Mouse (Mus musculus): ENCODE data around the gene Neurl1a. TPM values are rescaled to one million over a fixed set of nuclear protein-coding genes. Genes with fewer than 3 reads are reported as not detected.

The Neurl1a gene
- polyA plus RNA-seq, 1 experiment from 2014 or later = 1.3 TPM

- no peak overlapping the region for H3K9ac ChIP-seq (ENCODE audit: low read length)
These were observed 69.2 kb downstream of the Neurl1a start for GRCm38 (mm10) chr19:47247791-47248190.

GRCm38 (mm10) chr19:47248296-47248695 lies 69.7 kb downstream of the Neurl1a start:
- Histone ChIP-seq H3K36me3 (ENCODE audit: control insufficient read depth, insufficient read depth, low read length) (no peaks in the 10 kb centered on the region), H3K27ac (replicated peaks in 1 of 2; ENCODE audit: control insufficient read depth in 1 of 2, insufficient read depth in 1 of 2, low read depth in 2 of 2, low read length in 2 of 2) (no peak overlapping the region), H3K4me1 (ENCODE audit: control insufficient read depth in 2 of 2, insufficient read depth in 2 of 2, low read length in 2 of 2) (peaks cover 0 to 5% of the 10 kb centered on the region in 2 experiments; a peak in 3 of 4 replicates), H3K9me3 (ENCODE audit: control insufficient read depth, low read length) (no peaks in the 10 kb centered on the region), H3K27me3 (ENCODE audit: control insufficient read depth, insufficient read depth, low read length) (peaks cover 26% of the 10 kb centered on the region), H3K9ac (ENCODE audit: low read length) (no peak overlapping the region), H3K4me3 (ENCODE audit: control insufficient read depth in 1 of 2, insufficient read depth in 1 of 2, low read depth in 1 of 2, low read length in 2 of 2) (no peak overlapping the region), H3K4me2 (ENCODE audit: low read length) (no peak overlapping the region)
- 68% methylated on average over 7 of the region's 7 CpGs for WGBS
- ATAC-seq (ENCODE audit: insufficient number of reproducible peaks, insufficient read depth, low FRiP score, low read depth) = no peak

More at GRCm38 (mm10) chr19:47247791-47248190, 69.2 kb downstream of the Neurl1a start:
- Histone ChIP-seq H3K4me3 (ENCODE audit: control insufficient read depth in 1 of 2, insufficient read depth in 1 of 2, low read depth in 1 of 2, low read length in 2 of 2) (no peak overlapping the region), H3K4me2 (ENCODE audit: low read length) (no peak overlapping the region), H3K27ac (replicated peaks in 1 of 2; ENCODE audit: control insufficient read depth in 1 of 2, insufficient read depth in 1 of 2, low read depth in 2 of 2, low read length in 2 of 2) (no peak overlapping the region), H3K36me3 (ENCODE audit: control insufficient read depth, insufficient read depth, low read length) (no peaks in the 10 kb centered on the region), H3K4me1 (ENCODE audit: control insufficient read depth in 2 of 2, insufficient read depth in 2 of 2, low read length in 2 of 2) (no peaks in the 10 kb centered on the region; a peak in 1 of 4 replicates), H3K9me3 (ENCODE audit: control insufficient read depth, low read length) (no peaks in the 10 kb centered on the region), H3K27me3 (ENCODE audit: control insufficient read depth, insufficient read depth, low read length) (peaks cover 21% of the 10 kb centered on the region)
- ATAC-seq (ENCODE audit: insufficient number of reproducible peaks, insufficient read depth, low FRiP score, low read depth) = no peak
- 52% methylated on average over 11 of the region's 11 CpGs for WGBS

DNA sequence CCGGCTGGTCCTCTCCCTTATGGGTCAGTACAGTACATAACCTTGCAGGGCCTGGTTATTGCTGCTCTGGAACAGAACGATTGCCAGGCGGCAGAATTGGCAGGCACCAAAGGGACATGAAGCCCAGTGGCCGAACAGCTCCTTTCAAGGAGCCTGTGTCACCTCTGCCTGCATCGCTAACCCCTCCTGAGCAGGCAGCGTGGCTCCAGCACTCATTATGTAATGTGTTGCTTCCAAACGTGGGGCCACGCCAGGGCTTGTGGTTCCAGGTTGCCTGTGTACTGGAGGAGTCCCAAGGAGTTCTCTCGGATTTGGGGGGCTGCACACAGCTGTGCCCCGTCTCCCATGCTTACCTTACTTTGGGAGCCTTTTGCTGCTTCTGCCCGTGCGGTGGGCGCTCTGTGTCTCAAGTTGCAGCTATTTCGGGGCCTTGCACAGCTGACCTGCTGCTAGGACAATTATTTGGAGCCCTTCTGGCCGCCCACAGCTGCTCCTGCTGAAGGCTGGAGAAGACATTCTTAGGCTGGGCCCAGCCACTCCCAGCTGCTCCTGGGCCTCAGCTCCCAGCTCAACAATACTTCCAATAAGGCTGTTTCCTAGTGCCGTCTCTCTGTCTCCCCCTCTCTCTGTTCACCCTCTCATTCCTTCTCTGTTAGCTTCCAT lies 70.4 kb downstream of the Neurl1a start:
- WGBS = 64% methylated on average over 16 of the region's 16 CpGs
- H3K4me1 ChIP-seq (ENCODE audit: control insufficient read depth in 2 of 2, insufficient read depth in 2 of 2, low read length in 2 of 2) = peaks cover 0 to 7% of the 10 kb centered on the region in 2 experiments; a peak in 3 of 4 replicates
- peaks cover 33% of the 10 kb centered on the region for H3K27me3 ChIP-seq (ENCODE audit: control insufficient read depth, insufficient read depth, low read length)
- no peaks in the 10 kb centered on the region for H3K36me3 ChIP-seq (ENCODE audit: control insufficient read depth, insufficient read depth, low read length)
- no peak for ATAC-seq (ENCODE audit: insufficient number of reproducible peaks, insufficient read depth, low FRiP score, low read depth)
- no peak overlapping the region for H3K27ac ChIP-seq (replicated peaks in 1 of 2; ENCODE audit: control insufficient read depth in 1 of 2, insufficient read depth in 1 of 2, low read depth in 2 of 2, low read length in 2 of 2)
- H3K9me3 ChIP-seq (ENCODE audit: control insufficient read depth, low read length) = peaks cover 3% of the 10 kb centered on the region; the same call in 1 of the 2 replicates
- no peak overlapping the region for H3K9ac ChIP-seq (ENCODE audit: low read length)
- no peak overlapping the region for H3K4me2 ChIP-seq (ENCODE audit: low read length)
- H3K4me3 ChIP-seq (ENCODE audit: control insufficient read depth in 1 of 2, insufficient read depth in 1 of 2, low read depth in 1 of 2, low read length in 2 of 2) = no peak overlapping the region

DNA sequence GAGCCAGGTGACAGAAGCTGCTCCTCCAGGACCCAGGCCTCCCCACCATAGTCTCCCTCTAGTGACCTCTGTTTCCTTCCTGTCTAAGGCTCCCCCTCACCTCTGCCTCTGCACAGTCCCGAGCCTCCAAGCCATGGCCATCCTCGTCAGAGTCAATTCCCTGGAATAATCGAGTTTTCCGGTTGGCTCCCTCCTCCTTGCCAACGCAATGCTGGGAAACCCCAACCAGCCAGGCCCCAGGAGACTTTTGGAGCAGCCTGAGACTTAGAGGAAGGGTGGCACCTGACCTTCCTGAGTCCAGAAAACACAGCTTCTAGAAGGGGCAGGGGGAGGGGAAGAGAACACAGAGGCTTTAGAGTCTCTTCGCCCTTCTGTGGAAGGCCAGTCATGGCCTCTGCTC lies 72.3 kb downstream of the Neurl1a start:
- no peaks in the 10 kb centered on the region for H3K36me3 ChIP-seq (ENCODE audit: control insufficient read depth, insufficient read depth, low read length)
- 75% methylated on average over 6 of the region's 6 CpGs for WGBS
- ATAC-seq (ENCODE audit: insufficient number of reproducible peaks, insufficient read depth, low FRiP score, low read depth) = no peak
- H3K9ac ChIP-seq (ENCODE audit: low read length) = no peak overlapping the region
- peaks cover 0 to 7% of the 10 kb centered on the region in 2 experiments; a peak in 3 of 4 replicates for H3K4me1 ChIP-seq (ENCODE audit: control insufficient read depth in 2 of 2, insufficient read depth in 2 of 2, low read length in 2 of 2)
- no peak overlapping the region for H3K27ac ChIP-seq (replicated peaks in 1 of 2; ENCODE audit: control insufficient read depth in 1 of 2, insufficient read depth in 1 of 2, low read depth in 2 of 2, low read length in 2 of 2)
- H3K9me3 ChIP-seq (ENCODE audit: control insufficient read depth, low read length) = peaks cover 4% of the 10 kb centered on the region; the same call in 1 of the 2 replicates
- no peak overlapping the region for H3K4me2 ChIP-seq (ENCODE audit: low read length)
- peaks cover 39% of the 10 kb centered on the region for H3K27me3 ChIP-seq (ENCODE audit: control insufficient read depth, insufficient read depth, low read length)
- H3K4me3 ChIP-seq (ENCODE audit: control insufficient read depth in 1 of 2, insufficient read depth in 1 of 2, low read depth in 1 of 2, low read length in 2 of 2) = no peak overlapping the region

DNA sequence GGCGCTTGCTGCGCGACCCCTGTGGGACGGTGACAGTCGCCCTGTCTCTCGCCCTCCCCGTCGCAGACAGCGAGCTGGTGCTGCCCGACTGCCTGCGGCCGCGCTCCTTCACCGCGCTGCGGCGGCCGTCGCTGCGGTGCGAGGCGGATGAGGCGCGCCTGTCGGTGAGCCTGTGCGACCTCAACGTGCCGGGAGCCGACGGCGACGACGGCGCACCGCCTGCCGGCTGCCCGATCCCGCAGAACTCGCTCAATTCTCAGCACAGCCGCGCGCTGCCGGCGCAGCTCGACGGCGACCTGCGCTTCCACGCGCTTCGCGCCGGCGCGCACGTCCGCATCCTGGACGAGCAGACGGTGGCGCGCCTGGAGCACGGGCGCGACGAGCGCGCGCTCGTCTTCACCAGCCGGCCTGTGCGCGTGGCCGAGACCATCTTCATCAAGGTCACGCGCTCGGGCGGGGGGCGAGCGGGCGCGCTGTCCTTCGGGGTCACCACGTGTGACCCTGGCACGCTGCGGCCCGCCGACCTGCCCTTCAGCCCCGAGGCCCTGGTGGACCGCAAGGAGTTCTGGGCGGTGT lies 74.5 kb downstream of the Neurl1a start:
- peaks cover 0 to 7% of the 10 kb centered on the region in 2 experiments; a peak in 3 of 4 replicates for H3K4me1 ChIP-seq (ENCODE audit: control insufficient read depth in 2 of 2, insufficient read depth in 2 of 2, low read length in 2 of 2)
- 4% methylated on average over 85 of the region's 90 CpGs for WGBS
- peak overlapping the region; percentile 62 for H3K9ac ChIP-seq (ENCODE audit: low read length)
- no peaks in the 10 kb centered on the region for H3K36me3 ChIP-seq (ENCODE audit: control insufficient read depth, insufficient read depth, low read length)
- H3K4me3 ChIP-seq (ENCODE audit: control insufficient read depth in 1 of 2, insufficient read depth in 1 of 2, low read depth in 1 of 2, low read length in 2 of 2) = peak overlapping the region; percentile 37 to 41
- peaks cover 39% of the 10 kb centered on the region for H3K27me3 ChIP-seq (ENCODE audit: control insufficient read depth, insufficient read depth, low read length)
- no peak overlapping the region for H3K27ac ChIP-seq (replicated peaks in 1 of 2; ENCODE audit: control insufficient read depth in 1 of 2, insufficient read depth in 1 of 2, low read depth in 2 of 2, low read length in 2 of 2)
- H3K9me3 ChIP-seq (ENCODE audit: control insufficient read depth, low read length) = peaks cover 4% of the 10 kb centered on the region; the same call in 1 of the 2 replicates
- peak overlapping the region; percentile 72 for H3K4me2 ChIP-seq (ENCODE audit: low read length)
- peak; percentile 52; the same call in 1 of the 2 replicates for ATAC-seq (ENCODE audit: insufficient number of reproducible peaks, insufficient read depth, low FRiP score, low read depth)

DNA sequence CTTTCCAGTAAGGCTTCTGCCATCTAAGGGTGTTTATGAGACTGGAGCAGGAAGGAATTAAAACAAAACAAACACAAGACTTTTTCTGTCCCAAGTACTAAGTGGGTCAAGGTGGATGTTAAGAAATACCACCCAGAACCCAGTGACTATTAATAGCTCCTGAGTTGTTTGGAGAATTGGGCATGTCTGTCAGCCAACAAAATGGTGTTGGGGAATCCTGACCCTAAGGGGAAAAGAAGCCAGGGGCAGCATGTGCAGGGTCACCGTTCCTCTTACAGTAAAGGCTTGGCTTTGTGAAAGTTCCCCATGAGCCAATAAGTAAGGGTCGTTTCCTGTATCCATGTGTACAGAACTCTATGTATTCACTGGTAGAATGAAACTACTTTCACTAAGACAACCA lies 76.4 kb downstream of the Neurl1a start:
- H3K9ac ChIP-seq (ENCODE audit: low read length) = no peak overlapping the region
- H3K4me2 ChIP-seq (ENCODE audit: low read length) = no peak overlapping the region
- peaks cover 0 to 7% of the 10 kb centered on the region in 2 experiments; a peak in 3 of 4 replicates for H3K4me1 ChIP-seq (ENCODE audit: control insufficient read depth in 2 of 2, insufficient read depth in 2 of 2, low read length in 2 of 2)
- ATAC-seq (ENCODE audit: insufficient number of reproducible peaks, insufficient read depth, low FRiP score, low read depth) = no peak
- H3K9me3 ChIP-seq (ENCODE audit: control insufficient read depth, low read length) = peaks cover 4% of the 10 kb centered on the region; the same call in 1 of the 2 replicates
- 61% methylated on average over 2 of the region's 2 CpGs for WGBS
- no peak overlapping the region for H3K27ac ChIP-seq (replicated peaks in 1 of 2; ENCODE audit: control insufficient read depth in 1 of 2, insufficient read depth in 1 of 2, low read depth in 2 of 2, low read length in 2 of 2)
- peaks cover 39% of the 10 kb centered on the region for H3K27me3 ChIP-seq (ENCODE audit: control insufficient read depth, insufficient read depth, low read length)
- H3K36me3 ChIP-seq (ENCODE audit: control insufficient read depth, insufficient read depth, low read length) = no peaks in the 10 kb centered on the region
- no peak overlapping the region for H3K4me3 ChIP-seq (ENCODE audit: control insufficient read depth in 1 of 2, insufficient read depth in 1 of 2, low read depth in 1 of 2, low read length in 2 of 2)

DNA sequence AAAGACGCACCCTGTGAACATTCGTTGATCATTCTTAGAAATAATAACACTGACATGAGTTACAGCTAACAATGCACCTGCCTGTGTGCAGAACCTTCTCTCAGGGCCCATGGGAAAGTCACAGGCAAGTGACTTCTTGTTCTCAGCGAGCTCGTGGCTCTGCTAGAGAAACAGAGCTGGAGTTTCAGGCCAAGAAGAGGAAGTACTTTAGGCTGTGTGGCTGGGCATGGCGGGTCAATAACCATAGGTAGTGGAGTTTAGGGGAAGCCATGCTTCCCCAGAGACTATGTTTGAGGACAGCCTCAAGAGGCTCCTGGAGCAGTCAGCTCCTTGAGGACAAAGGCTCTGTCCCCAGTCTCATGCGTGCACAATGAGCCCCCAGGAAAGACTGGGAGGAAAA lies 77.3 kb downstream of the Neurl1a start:
- WGBS = 72% methylated on average over 6 of the region's 6 CpGs
- H3K4me2 ChIP-seq (ENCODE audit: low read length) = no peak overlapping the region
- no peak overlapping the region for H3K9ac ChIP-seq (ENCODE audit: low read length)
- H3K27me3 ChIP-seq (ENCODE audit: control insufficient read depth, insufficient read depth, low read length) = peaks cover 37% of the 10 kb centered on the region
- no peak for ATAC-seq (ENCODE audit: insufficient number of reproducible peaks, insufficient read depth, low FRiP score, low read depth)
- peaks cover 0 to 7% of the 10 kb centered on the region in 2 experiments; a peak in 3 of 4 replicates for H3K4me1 ChIP-seq (ENCODE audit: control insufficient read depth in 2 of 2, insufficient read depth in 2 of 2, low read length in 2 of 2)
- H3K36me3 ChIP-seq (ENCODE audit: control insufficient read depth, insufficient read depth, low read length) = no peaks in the 10 kb centered on the region
- peaks cover 4% of the 10 kb centered on the region; the same call in 1 of the 2 replicates for H3K9me3 ChIP-seq (ENCODE audit: control insufficient read depth, low read length)
- H3K27ac ChIP-seq (replicated peaks in 1 of 2; ENCODE audit: control insufficient read depth in 1 of 2, insufficient read depth in 1 of 2, low read depth in 2 of 2, low read length in 2 of 2) = no peak overlapping the region
- no peak overlapping the region for H3K4me3 ChIP-seq (ENCODE audit: control insufficient read depth in 1 of 2, insufficient read depth in 1 of 2, low read depth in 1 of 2, low read length in 2 of 2)
